Mouse (Mus musculus) midbrain, embryonic 11.5 days (tissue): ENCODE measurements around the gene Kif3a. TPM values are rescaled to one million over a fixed set of nuclear protein-coding genes. Genes with fewer than 3 reads are reported as not detected.

Source experiments
- ATAC-seq: fragments of 200-750 bp; cut with Nextera tagmentation; 2 replicates; pipeline ENCODE4 v1.8.0; 2017; ENCODE audit warnings: moderate TSS enrichment, moderate library complexity; ENCODE audit not compliant: low FRiP score
- DNase-seq: peaks from one replicate; pipeline ENCODE4 v3.0.0; 2015; ENCODE audit warnings: low spot score; ENCODE audit errors: missing footprints
- H3K27ac ChIP-seq: fragments of 300-500 bp; sonication (generic); 2 replicates; pipeline ENCODE4 v1.5.1; 2014; ENCODE audit warnings: low read depth, low read length
- H3K27me3 ChIP-seq: fragments of 300-500 bp; sonication (generic); 2 replicates; pipeline ENCODE4 v1.6.1; 2014; ENCODE audit warnings: mild to moderate bottlenecking, low read length, moderate library complexity, mixed read lengths; ENCODE audit not compliant: control insufficient read depth, insufficient read depth
- H3K36me3 ChIP-seq: fragments of 300-500 bp; sonication (generic); 2 replicates; pipeline ENCODE4 v1.6.1; 2014; ENCODE audit warnings: mild to moderate bottlenecking, low read length, moderate library complexity, mixed read lengths; ENCODE audit not compliant: control insufficient read depth, insufficient read depth
- H3K4me1 ChIP-seq: fragments of 300-500 bp; sonication (generic); 2 replicates; pipeline ENCODE4 v1.6.1; 2014; ENCODE audit warnings: low read length; ENCODE audit not compliant: control insufficient read depth, insufficient read depth
- H3K4me2 ChIP-seq: fragments of 300-500 bp; sonication (generic); 2 replicates; pipeline ENCODE4 v1.6.1; 2014; ENCODE audit warnings: mild to moderate bottlenecking, moderate library complexity
- H3K4me3 ChIP-seq: fragments of 300-500 bp; sonication (generic); 2 replicates; pipeline ENCODE4 v1.5.1; 2014; ENCODE audit warnings: low read depth, low read length
- H3K9ac ChIP-seq: fragments of 300-500 bp; sonication (generic); 2 replicates; pipeline ENCODE4 v1.6.1; 2014; ENCODE audit warnings: low read length
- H3K9me3 ChIP-seq: fragments of 300-500 bp; sonication (generic); 2 replicates; pipeline ENCODE4 v1.6.1; 2016; ENCODE audit warnings: low read length; ENCODE audit not compliant: control insufficient read depth
- WGBS: fragments of 180-500 bp; shearing (Covaris S2); extraction: QIAGEN DNeasy Blood & Tissue Kit; methylation state at CpG from one replicate; pipeline ENCODE4 v1.1.7; 2014; 5-methylcytosine and 5-hydroxymethylcytosine counted together
- polyA plus RNA-seq: library from polyadenylated mRNA; unstranded; fragments of >200 nt; fragmentation: Nextera tagmentation; extraction: Ambion mirVana; gene quantifications from 2 replicates; pipeline ENCODE4 v1.2.1, GENCODE M21; 2014

The Kif3a gene
- polyA plus RNA-seq, 1 experiment from 2014 or later, result 87.9 TPM

DNA sequence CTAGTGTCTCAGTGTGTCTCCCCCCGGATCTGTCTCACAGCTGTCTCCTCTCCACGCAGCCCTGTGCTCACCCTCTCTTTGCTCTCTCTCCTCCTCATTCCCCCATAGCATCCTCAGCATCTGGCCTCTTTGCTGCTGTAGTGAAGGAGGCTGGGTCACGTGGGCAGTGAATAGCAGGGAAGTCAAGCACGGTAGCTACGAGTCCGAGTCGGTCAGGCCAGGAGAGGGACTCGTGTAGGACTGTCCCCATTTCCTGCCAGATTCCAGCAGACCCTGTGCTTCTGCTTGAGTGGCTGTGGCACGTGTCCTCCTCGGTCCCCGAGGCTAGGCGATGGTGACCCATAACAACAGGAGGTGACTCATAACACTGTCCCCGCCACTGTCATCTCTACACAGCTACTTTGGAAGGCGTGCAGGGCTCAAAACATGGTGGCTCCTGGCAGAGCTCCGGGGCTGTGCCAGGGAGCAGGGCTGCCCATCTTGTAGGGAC lies 28.1 kb upstream of the Kif3a start:
- H3K27ac ChIP-seq, result no peak overlapping the region
- DNase-seq (no peak), ATAC-seq (0 out of 2 replicates have a peak, but pooled peaks have one; percentile 27)
- no peak overlapping the region for H3K4me3 ChIP-seq
- no peaks in the 10 kb centered on the region for H3K4me1 ChIP-seq
- H3K4me2 ChIP-seq, result no peak overlapping the region
- WGBS, result 63% methylated on average over 15 of the region's 15 CpGs
- H3K36me3 ChIP-seq, result peaks cover 8% of the 10 kb centered on the region; the same call in 1 of the 2 replicates
- H3K9ac ChIP-seq, result no peak overlapping the region
- no peaks in the 10 kb centered on the region for H3K27me3 ChIP-seq
- no peaks in the 10 kb centered on the region for H3K9me3 ChIP-seq

GRCm38 (mm10) chr11:53540394-53540793 lies 26.8 kb upstream of the Kif3a start:
- Histone ChIP-seq H3K4me2 (no peak overlapping the region), H3K27ac (no peak overlapping the region), H3K4me3 (no peak overlapping the region), H3K9ac (no peak overlapping the region), H3K36me3 (peaks cover 3% of the 10 kb centered on the region; the same call in 1 of the 2 replicates), H3K9me3 (no peaks in the 10 kb centered on the region), H3K4me1 (no peaks in the 10 kb centered on the region), H3K27me3 (no peaks in the 10 kb centered on the region)
- WGBS, result 91% methylated on average over 3 of the region's 3 CpGs
- no peak for ATAC-seq
- no peak for DNase-seq

- ATAC-seq (no peak), DNase-seq (no peak)
- 86% methylated on average over 11 of the region's 11 CpGs for WGBS
- no peaks in the 10 kb centered on the region for H3K9me3 ChIP-seq
- no peaks in the 10 kb centered on the region for H3K27me3 ChIP-seq
- H3K9ac ChIP-seq, result no peak overlapping the region
- no peak overlapping the region for H3K27ac ChIP-seq
- H3K4me2 ChIP-seq, result no peak overlapping the region
- H3K4me1 ChIP-seq, result no peaks in the 10 kb centered on the region
- H3K4me3 ChIP-seq, result no peak overlapping the region
- no peaks in the 10 kb centered on the region for H3K36me3 ChIP-seq
Measured at GRCm38 (mm10) chr11:53541222-53541621, 26.0 kb upstream of the Kif3a start.

- Histone ChIP-seq H3K4me2 (no peak overlapping the region), H3K9me3 (no peaks in the 10 kb centered on the region), H3K36me3 (no peaks in the 10 kb centered on the region), H3K27me3 (no peaks in the 10 kb centered on the region), H3K9ac (no peak overlapping the region), H3K27ac (no peak overlapping the region), H3K4me3 (no peak overlapping the region), H3K4me1 (no peaks in the 10 kb centered on the region)
- DNase-seq, result no peak
- no peak for ATAC-seq
- WGBS, result 78% methylated on average over 7 of the region's 7 CpGs
Measured at GRCm38 (mm10) chr11:53543021-53543420, 24.2 kb upstream of the Kif3a start.

DNA sequence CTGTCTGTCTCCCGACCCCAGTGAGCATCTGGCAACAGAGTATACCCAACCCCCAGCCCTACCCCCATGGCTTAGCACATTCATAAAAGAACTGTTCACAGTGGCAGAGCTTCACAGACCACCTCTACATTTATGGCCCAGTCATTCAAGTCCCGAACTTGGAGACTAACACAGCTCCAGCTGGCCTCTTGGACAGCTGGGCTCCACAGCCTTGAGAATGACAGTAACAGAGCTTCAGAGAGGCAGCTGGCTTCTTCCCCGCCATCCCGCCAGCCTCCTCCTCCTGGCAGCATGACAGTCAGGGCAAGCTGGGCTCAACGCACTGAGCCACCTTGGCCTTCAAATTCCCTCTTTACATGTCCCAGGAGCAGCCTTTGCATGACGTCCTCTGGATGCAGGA lies 20.9 kb upstream of the Kif3a start:
- Histone ChIP-seq H3K4me3 (no peak overlapping the region), H3K27ac (no peak overlapping the region), H3K27me3 (no peaks in the 10 kb centered on the region), H3K9ac (no peak overlapping the region), H3K36me3 (no peaks in the 10 kb centered on the region), H3K4me1 (no peaks in the 10 kb centered on the region), H3K4me2 (no peak overlapping the region), H3K9me3 (no peaks in the 10 kb centered on the region)
- no peak for ATAC-seq
- WGBS, result 75% methylated on average over 6 of the region's 6 CpGs
- DNase-seq, result no peak

GRCm38 (mm10) chr11:53547566-53547965 lies 19.6 kb upstream of the Kif3a start:
- no peak overlapping the region for H3K4me3 ChIP-seq
- DNase-seq (no peak), ATAC-seq (no peak)
- H3K4me1 ChIP-seq, result no peaks in the 10 kb centered on the region
- no peaks in the 10 kb centered on the region for H3K9me3 ChIP-seq
- 91% methylated on average over 6 of the region's 6 CpGs for whole genome bisulfite sequencing
- no peak overlapping the region for H3K27ac ChIP-seq
- H3K9ac ChIP-seq, result no peak overlapping the region
- no peaks in the 10 kb centered on the region for H3K27me3 ChIP-seq
- no peak overlapping the region for H3K4me2 ChIP-seq
- no peaks in the 10 kb centered on the region for H3K36me3 ChIP-seq

DNA sequence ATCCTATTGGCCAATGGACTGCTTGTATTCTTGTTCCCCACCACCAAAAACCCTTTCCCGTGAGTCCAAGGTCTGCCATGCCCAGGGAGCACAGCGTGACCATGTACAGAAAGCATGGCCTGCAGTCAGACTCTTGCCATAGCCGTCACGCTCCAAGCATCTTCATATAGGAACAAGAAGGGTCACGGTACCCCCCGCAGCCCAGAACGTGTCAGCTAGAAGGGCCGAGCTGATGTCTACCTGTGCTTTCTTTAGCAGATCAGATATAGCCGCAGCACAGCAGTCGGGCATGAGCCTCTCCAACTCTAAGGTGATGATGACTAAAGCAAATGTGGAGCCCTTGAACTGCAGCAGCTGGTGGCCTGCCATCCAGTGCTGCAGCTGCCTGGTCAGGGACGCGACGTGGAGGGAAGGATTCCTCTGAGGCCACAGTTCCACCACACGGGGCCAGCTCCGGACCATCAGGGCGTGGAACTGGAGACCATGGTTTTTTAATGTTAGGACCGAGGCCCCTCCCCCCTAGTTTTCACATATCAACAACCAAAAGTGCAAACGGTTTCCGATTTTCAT lies 19.1 kb upstream of the Kif3a start:
- ATAC-seq (no peak), DNase-seq (no peak)
- Histone ChIP-seq H3K9ac (no peak overlapping the region), H3K9me3 (no peaks in the 10 kb centered on the region; the same call in 1 of the 2 replicates), H3K36me3 (no peaks in the 10 kb centered on the region), H3K4me2 (no peak overlapping the region), H3K27me3 (no peaks in the 10 kb centered on the region), H3K4me3 (no peak overlapping the region), H3K27ac (no peak overlapping the region), H3K4me1 (no peaks in the 10 kb centered on the region)
- WGBS, result 90% methylated on average over 19 of the region's 19 CpGs

DNA sequence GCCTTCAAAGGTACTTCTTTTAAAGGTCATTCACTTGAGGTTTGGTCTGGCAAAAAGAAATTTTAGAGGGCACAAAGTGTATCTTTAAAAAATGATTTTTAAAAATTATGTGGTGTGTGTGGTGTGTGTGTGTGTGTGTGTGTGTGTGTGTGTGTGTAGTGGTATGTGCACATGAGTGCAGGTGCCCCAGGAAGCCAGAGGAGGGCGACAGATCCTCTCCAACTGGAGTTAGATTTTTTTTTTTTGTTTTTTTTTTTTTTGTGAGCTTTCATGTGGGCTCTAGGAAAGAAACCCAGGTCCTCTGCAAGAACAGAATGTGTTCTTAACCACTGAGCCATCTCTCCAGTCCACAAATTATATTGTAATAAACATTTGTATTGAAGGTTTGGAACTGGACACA lies 16.5 kb upstream of the Kif3a start:
- Histone ChIP-seq H3K36me3 (no peaks in the 10 kb centered on the region), H3K4me3 (no peak overlapping the region), H3K9me3 (no peaks in the 10 kb centered on the region; the same call in 1 of the 2 replicates), H3K27ac (no peak overlapping the region), H3K27me3 (no peaks in the 10 kb centered on the region), H3K9ac (no peak overlapping the region), H3K4me2 (no peak overlapping the region), H3K4me1 (no peaks in the 10 kb centered on the region)
- no peak for ATAC-seq
- WGBS, result 79% methylated on average over 1 of the region's 1 CpGs
- DNase-seq, result no peak

DNA sequence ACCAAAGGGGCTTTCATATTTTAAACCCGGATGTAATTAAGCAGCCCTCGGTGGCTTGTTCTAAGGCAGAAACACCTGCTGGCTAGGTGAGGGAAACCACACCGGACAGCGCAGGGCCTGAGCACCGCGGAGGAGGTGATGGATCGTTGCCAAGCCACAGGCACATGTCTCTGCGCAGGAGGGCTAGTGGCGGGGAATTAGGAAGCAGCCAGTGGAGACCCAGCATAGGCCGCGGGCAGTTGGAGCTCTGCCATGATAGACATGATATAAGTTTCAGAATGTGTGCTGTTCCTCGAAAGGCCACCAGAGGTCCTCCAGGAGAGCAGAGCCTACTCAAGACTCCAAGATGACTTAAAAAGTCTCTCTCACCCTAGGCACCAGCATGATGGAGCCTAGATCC lies 15.4 kb upstream of the Kif3a start:
- Histone ChIP-seq H3K36me3 (no peaks in the 10 kb centered on the region), H3K9me3 (no peaks in the 10 kb centered on the region; the same call in 1 of the 2 replicates), H3K9ac (no peak overlapping the region), H3K27me3 (no peaks in the 10 kb centered on the region), H3K4me2 (no peak overlapping the region), H3K27ac (no peak overlapping the region), H3K4me1 (no peaks in the 10 kb centered on the region), H3K4me3 (no peak overlapping the region)
- no peak for DNase-seq
- ATAC-seq, result no peak
- WGBS, result 76% methylated on average over 12 of the region's 12 CpGs
